Mouse (Mus musculus): ENCODE measurements around the gene Prr22. TPM values are rescaled to one million over a fixed set of nuclear protein-coding genes. Genes with fewer than 3 reads are reported as not detected.

Prr22 gene
- polyA plus RNA-seq, 3 experiments from 2014 or later, result 0.59 to 0.79 (median 0.75) TPM

DNA sequence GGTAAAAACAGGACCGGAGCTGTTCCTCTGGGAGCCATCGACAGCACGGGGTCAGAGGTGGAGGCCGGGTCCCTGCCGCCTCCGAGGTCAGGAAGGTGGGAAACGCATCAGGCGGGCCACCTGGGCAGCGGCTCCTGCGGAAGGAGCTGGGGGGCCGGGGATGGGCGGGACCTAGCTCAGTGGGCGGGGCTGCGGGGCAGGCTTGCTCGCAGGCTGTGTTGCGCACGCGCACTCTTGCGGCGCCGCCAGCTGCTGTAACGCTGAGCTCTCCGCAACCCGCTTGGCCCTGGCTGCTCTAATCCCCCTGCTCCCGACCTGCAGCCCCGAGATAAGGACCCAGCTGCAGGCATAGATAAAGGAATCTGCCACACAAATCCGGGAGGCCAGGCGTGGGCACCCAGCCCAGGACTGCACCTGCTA lies 8.0 kb upstream of the Prr22 start:
- ATAC-seq, result peak; percentile 36

DNA sequence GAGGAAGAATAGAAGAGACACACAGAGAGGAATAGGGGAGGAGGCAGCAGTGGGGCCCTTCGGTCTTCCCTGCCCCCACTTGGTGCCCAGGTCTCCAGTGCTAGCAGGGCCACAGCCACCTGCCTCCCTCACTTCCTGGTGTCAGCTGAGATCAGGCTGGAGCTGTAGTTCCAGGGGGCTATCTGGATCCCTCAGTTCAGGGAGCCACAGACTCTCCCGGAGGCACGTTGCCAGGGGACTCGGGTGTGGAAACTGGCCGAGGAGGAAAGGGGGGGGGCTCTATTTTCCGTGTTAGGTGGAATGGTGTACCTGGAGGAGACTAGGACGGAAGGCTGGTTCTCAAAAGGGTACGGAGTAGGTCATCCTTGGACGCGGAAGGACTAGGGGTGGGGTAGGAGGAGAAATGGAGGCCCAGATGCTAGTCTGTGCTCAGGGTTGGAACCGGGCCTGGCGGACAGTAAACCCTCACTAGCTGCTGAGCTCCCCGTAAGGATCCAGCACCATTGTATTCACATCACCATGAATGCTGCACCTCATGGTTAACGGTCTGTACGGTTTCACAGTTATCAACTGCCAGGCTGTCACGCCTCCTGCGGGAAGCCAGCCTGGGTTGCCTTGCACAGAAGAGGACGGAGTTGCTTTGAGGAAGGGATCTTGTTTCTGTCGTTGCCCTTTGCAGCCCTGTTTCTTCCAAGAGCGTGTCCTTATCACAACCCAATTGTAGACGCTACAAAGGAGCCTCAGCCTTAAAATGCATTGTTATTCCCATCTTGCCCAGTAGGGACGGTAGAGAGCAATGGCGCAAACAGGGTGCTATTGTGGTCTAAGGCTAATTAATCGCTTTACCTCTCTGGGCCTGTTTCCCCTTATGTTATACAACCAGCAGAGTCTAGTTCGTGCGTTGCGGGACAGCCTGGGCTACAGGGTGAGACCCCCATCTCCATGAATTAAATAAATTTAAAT lies 7.0 kb upstream of the Prr22 start:
- peak; percentile 25 for ATAC-seq

DNA sequence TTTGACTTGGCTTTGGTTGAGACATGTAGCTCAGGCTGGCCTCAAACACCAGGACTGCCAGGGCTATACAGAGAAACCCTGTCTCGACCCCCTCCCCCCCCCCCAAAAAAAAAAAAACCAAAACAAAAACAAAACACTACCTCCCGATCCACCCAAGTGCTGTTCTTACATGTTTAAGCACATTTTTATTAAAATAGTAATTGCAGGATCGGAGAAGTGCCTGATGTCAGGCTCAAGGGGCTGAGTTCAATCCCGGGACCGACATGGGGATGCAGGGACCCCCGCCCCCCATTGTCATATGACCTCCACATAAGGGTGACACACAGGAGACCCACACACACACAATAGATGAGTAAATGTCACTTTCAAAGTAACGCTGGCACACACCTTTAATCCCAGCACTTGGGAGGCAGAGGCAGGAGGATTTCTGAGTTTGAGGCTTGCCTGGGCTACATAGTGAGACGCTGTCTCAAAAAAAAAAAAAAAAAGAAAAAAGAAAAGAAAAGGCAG lies 6.3 kb upstream of the Prr22 start:
- no peak for ATAC-seq

DNA sequence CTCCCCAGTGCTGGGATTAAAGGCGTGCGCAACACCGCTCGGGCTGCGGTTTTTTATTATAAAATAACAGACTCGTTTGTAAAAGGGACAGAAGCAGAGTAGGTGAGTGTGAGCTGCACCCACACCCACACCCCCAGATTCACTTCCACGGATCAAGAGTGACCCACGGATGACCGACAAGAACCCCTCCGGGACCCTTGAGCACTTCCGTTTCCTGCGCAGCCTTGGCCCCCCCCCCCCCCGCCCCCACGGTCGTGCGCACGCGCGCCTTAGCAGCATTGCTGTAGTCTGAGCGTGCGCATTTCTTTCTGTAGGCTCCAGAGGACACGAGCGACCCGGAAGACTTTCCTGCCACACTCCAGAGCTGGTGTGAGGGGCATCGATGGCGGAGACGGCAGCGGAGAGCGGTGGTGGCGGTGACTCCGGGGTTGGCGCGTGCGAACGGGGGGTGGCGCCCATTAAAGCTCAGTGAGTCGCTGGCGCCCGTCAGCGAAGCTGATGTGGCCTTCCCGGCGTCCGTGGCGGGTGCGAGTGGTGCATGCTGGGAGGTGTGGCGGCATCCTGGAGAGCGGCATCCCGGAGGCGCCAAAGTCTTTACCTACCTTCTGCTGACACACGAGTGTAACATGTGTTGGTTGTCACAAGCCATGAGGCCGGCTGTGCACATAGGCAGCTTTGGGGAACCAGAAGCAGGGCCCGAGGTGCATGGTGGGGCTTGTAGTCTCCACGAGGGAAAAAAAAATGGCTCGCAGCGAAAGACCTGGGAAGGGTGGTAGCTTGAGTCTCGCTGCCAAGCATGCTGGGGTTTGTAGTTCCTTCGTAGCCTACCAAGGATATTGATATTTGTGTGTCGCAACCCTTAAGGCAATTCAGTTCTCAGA lies 5.3 kb upstream of the Prr22 start, which contains the start of gene Dus3l:
Gene Dus3l, plus strand, starts transcription at position 284 of the 881 bp plus-strand sequence.
- peak; percentile 85 for ATAC-seq

DNA sequence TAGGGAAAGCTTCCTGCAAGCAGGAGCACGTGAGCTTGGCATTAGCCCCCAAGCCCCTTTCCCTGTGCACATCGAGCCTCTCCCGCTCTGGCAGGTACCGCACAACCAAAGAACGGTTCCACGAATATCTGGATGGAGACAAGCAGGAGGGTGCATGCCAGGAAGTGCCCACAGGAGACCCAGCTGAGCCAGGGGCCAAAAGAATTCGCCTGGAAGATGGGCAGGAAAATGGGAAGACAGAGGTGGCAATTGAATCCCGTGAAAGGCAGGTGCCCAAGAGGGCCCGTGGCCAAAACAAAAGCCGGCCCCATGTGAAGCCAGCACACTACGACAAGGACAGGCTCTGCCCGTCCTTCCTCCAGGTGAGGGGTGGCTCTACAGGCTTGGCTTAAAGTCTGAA lies 4.6 kb upstream of the Prr22 start:
- ATAC-seq, result no peak

DNA sequence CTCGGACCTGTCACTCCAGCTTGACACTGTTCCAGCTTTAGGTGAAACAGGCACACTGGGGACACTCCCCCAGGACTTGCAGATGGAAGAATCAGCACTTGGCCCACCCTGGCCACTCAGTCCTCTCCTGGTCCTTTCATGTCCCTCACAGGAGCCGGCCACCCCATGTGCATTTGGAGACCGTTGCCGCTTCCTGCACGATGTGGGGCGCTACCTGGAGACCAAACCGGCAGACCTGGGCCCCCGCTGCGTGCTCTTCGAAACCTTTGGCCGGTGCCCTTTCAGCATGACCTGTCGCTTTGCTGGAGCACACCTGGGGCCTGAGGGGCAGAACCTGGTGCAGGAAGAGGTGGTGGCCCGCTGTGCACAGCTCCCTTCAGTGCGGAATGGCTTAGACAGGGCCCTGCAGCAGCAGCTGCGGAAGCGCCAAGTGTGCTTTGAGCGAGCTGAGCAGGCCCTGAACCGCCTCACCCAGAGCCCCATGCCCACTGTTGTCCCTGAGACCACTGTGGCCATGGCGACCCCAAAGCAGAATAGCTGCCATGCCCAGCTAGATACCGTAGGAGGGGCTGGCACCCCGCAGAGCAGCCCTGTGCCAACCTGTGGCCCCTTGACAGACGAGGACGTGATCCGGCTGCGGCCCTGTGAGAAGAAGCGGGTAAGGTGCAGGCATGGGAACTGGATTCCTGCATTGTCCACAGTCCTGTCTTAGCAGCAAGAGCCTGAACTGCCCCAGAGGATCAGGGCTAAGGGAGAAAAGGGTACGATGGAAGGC lies 3.2 kb upstream of the Prr22 start:
- no peak for ATAC-seq

DNA sequence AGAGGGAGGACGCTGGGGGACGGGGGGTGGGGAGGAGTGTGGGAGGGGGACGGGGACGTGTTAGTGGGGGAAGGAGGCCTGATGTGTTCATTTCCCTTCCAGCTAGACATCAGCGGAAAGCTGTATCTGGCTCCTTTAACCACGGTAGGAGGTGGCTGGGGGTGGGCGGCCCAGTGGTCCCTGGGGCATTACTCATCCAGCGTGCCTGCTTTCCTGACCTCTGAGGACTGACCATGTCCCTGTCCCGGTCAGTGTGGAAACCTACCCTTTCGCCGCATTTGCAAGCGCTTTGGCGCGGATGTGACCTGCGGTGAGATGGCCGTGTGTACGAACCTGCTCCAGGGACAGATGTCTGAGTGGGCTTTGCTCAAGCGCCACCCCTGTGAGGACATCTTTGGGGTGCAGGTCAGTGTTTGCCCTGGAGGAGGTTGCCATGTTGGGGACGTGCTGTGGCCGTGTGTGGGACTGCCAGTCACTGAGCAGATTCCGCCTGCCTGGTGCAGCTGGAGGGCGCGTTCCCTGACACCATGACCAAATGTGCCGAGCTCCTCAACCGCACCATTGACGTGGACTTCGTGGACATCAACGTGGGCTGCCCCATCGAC lies 2.4 kb upstream of the Prr22 start:
- ATAC-seq, result no peak

DNA sequence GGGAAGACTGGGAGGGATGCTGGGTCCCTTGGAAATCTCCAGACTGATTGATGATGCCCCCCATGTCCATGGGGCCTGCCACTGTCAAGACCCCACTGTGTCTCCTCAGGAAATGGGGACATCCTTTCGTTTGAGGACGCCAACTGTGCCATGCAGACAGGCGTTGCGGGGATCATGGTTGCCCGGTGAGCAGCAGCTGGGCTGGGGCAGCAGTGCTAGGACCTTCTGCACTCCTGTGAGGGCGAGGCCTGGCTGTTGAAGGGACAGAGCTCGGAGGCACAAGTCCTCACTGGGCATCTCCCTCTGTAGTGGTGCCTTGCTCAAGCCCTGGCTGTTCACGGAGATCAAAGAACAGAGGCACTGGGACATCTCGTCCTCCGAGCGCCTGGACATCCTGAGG lies 1.1 kb upstream of the Prr22 start:
- no peak for ATAC-seq

DNA sequence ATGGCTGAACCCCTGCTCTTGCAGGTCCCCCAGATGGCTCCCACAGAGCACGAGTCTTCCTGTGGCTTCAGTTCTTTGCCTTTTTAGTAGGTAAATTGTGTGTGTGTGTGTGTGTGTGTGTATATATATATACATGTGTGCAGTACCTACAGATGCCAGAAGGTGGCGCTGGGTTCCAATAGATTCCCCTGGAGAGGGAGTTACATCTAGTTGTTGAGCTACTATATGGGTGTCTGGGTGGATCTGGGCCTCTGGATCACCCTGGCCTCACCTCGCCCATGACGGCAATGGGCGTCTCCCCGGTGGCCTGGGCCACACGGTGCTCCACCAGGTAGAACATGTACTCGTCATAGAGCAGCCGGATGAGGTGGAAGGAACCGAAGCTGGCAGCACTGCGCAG lies 7.5 kb downstream of the Prr22 start:
- no peak for ATAC-seq

DNA sequence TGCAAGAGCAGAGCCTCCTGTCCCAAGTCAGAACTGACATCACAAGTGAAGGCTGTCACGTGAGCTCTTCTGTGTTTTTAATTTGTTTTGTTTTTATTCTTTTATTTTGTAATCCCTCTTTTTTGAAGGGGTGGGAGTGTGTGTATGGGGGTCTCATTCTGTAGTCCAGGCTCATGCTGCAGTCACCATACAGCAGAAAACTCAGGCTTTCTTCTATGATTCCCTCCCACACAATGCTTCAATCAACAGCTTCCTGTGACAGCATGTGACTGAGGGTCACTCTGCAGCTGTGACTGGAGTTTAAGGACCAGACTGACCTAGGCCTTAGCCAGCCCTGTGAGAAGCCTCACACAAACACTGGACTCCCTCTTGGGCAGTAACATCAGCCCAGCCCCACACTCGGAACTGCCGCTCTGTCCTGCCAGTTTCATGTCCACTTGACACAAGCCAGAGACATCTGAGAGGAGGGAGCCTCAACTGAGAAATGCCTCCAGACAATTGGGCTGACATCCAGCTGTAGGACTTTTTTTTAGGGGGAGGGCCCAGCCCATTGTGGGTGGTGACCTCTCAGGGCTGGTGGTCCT lies 8.8 kb downstream of the Prr22 start:
- ATAC-seq, result no peak

DNA sequence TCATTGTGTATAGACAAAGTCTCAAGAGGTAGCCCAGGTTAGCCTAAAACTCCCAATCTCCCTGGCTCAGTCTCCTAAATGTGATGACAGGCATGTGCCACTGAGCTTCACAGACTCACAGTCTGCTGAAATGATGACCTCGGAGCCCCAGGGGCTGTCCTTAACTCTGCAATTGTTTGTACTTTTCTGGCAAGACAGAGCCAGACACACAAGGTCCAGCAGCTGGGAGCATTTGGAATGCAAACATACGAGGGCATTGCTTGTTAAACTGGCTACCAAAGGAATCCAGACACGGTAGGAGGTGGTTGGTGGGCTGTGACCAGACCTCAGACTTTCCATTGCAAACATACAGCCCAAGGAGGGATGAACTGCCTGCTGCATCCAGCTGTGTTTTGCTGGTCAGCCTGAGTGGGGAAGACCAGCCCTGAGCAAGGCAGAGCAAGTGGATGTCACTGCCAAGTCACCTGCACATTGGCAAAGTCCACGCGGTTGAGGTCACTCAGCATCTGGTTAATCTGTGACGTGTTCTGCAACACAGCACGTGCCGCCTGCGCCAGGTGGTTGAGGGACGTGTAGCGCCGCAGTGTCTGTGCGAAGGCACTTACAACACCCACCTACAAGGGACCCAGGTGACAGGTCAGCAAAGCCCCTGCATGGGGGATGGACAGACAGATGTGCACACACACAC lies 10.4 kb downstream of the Prr22 start:
- ATAC-seq, result no peak

DNA sequence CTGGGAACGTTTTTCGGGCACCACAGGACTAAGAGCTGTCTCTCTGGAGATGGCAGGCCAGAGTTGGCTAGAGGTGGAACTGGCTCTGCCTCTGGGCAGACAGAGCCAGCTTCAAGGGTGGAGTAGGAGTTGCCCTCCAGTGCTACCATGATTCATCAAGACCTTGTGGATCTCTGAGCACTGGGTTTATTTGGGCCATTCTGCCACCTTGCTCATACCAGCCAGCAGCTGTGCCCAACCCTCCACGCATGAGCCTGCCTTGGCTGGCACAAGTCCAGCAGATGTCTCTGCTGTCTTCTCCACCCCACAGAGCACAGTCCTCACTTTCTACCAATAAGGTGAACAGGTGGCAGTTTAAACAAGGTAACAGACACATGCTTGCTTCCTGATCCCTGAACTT lies 18.8 kb downstream of the Prr22 start:
- ATAC-seq, result no peak

DNA sequence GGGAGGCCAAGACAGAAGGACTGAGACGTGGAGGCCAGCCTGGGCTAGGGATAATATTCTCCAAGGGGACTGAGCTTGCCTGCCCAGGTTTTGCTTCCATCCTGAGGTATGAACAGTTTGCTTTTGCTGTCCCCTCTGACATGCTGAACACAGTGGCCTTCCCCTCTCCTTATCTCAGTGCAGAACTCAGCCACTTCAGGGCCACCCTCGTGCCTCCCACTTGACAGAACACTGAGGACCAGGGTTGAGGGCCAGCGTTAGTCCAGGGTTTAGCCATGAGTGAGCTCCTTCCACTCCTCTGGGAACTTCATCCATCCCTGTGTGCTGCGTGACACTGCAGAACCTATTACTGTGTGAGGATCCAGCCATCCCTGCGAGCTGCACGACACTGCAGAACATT lies 19.2 kb downstream of the Prr22 start:
- no peak for ATAC-seq

DNA sequence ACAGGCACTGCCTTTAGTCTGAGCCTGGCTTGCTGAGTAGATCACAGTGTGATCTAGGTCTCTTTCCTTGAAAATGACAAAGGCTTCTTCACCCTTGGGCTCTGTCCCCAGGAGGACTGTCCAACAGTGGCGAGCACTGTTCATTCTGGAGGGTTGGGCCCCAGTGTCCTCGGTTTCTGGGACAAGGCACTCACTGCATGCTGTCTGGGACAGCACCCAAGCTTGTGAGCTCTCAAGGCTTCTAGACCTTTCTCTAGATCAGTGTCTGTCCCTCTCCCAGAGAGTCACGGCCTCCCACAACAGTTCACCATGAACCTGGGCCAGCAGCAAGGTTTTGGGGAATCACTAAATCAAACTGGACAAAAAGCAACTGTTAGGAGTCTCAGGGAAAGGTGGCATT lies 22.5 kb downstream of the Prr22 start:
- ATAC-seq, result no peak

DNA sequence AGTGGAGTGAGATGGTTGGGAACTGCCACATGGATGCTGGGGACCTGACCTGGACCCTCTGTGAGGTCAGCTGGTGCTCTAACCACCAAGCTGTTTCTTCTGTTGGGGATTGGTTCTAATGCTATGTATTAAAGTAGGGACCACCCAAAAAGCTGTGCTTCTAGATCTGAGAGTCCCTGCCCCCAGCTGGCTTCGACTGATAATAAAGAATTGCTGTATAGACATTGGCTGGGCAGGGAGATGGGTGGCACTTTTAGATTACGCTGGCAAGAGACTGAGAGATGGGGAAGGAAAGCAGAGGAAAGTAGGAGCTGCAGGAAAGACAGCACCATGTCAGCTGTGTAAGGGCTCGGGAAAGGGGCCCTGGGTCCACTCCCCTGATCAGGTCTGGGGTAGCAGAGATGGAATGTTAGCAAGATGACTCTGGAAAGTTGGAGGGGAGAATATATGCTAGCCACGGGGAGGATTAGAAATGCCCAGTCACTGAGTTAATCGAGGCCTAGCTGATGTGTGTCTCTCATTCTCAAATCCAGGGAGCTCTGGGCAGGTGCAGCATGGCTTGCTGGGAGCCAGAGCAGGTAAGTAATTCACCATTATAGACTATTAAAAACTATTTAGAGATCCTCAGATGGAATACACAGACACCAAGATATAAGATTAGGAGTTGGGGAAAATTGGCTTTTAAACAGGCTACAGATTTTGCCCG lies 23.7 kb downstream of the Prr22 start:
- ATAC-seq, result no peak

DNA sequence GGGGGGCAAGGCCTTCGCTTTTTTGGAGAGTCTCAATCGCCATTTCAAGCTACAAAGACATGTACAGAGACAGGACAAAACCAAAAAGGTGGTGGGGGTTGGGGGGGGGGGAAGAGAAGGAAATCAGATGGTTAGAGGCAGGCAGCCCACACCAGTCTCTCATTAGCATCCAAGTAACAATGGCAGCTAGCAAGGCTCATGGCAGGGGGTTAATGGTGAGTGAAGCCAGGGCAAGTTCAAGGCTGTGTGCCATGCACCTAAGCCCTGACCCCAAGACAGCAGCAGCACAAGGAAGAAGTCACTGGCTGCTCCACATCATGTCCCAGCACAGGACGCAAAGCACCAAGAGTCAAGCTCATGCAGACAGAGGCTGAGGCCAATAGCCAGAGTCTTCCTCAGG lies 29.2 kb downstream of the Prr22 start:
- ATAC-seq, result no peak

DNA sequence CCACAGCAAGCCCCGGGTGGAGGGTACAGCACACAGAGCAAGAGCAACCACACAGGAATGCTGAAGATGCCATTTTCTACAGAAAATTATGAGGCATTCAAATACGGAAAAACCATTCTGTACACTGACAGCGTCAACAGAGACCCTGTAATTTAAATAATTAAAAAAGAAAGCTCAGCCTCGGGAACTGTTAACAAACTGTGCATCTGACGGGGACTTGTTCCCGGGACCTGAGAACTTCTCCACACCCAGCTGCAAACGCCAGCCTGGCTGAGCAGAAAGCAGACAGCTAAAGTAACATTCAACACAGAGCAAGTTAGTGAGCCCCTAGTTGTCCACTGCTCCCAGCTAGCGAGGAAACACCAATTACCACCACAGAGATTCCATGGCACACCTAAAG lies 32.0 kb downstream of the Prr22 start:
- no peak for ATAC-seq

DNA sequence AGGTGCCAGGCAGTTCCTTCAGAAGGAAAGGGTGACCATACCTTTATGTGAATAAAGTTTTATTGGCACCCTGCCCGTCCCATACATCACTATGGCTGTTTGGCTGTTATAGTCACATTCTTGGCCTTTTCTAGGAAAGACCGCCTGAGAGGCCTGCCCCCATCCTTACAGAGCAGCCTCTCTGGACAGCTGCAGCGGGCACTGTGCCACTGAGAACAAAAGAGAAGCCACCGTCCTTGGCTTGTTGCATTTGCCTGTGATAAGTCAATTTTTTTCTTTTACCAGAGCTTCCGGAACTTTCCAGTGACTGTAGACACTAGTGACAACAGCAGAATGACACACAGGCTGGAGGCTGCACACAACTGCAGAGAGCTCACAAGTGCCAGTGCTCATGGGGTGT lies 34.9 kb downstream of the Prr22 start:
- no peak for ATAC-seq

DNA sequence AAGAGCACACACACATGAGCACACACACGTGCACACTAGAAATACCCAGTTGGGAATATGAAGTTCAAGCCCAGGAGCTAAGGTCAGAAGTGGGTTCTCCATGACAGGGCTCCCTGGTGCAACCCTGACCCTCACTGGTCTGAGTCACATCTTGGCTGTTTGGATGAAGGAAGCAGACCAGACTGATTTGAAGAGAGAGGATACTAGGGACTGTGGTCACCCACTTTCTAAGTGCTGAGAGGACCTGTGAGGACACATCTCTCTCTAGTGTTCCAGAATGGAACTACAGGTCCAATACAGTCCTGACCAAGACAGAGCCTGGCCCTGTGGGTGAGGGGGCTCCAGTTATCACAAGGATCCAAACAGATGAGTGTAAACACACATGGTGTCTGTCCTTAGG lies 35.7 kb downstream of the Prr22 start:
- ATAC-seq, result no peak

DNA sequence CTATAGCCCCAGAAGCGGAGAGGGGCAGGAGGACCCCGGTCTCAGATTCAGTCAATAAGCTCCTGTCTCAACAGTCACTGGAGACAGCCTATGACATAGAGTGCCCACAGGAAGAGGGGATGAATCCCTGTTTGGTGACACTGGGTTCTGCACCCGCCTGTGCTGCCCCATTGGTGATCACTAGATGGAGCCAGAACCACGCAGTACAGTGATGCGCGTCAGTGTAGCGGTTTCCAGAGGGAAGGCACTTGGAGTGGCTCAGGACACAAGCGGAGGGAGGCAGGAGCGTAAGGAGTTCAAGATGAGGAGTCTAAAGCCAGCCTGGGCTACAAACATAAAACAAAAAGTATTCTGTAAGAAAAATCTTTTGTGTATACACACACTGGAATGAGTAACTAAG lies 38.5 kb downstream of the Prr22 start:
- ATAC-seq, result peak; percentile 84
